Mouse (Mus musculus) cortical plate, adult 2 months (tissue): Measurements from ENCODE around the gene Zbtb8os.

Experiments
- CTCF ChIP-seq: fragments of 200-500 bp; IDR thresholded peaks from 2 replicates; pipeline ENCODE4 v1.5.1; 2011; ENCODE audit warnings: mild to moderate bottlenecking, control low read depth, low read length; ENCODE audit not compliant: insufficient read depth; ENCODE audit errors: extremely low read depth
- POLR2A ChIP-seq: fragments of 200-500 bp; IDR thresholded peaks from 2 replicates; pipeline ENCODE4 v1.6.1; 2011; ENCODE audit warnings: mild to moderate bottlenecking, low read length, control low read depth; ENCODE audit not compliant: insufficient read depth; ENCODE audit errors: extremely low read depth

GRCm38 (mm10) chr4:129353176-129353575 lies 17.7 kb downstream of the Zbtb8os start:
- TF ChIP-seq CTCF (no peak), POLR2A (no peak)
